Mouse (Mus musculus): ENCODE measurements around the gene Slc17a8. TPM values are rescaled to one million over a fixed set of nuclear protein-coding genes. Genes with fewer than 3 reads are reported as not detected.

The Slc17a8 gene
- total and polyA plus RNA-seq, 3 experiments, result not detected

DNA sequence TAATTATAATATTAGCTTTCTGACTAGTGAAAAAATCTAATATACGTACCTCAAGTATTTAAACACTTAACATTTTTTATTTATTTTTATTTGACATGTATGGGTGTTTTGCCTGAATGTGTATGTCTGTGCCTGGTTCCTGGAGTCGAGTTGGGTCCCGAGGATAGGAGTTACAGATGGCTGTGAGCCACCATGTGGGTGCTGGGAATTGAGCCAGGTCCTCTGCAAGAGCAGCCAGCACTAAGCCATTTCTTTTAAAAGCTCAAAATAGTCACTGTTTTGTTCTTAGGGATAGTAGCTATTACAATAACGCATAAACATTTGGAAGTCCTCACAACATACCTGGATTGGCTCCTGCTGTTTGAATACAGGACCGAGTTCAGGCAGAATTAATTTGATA, 35.3 kb upstream of the Slc17a8 start:
- peaks cover 0 to 24% of the 10 kb centered on the region in 2 experiments; a peak in 2 of 4 replicates for H3K36me3 ChIP-seq (ENCODE audit: control insufficient read depth in 1 of 2, insufficient read depth in 2 of 2, low read length in 2 of 2)

GRCm38 (mm10) chr10:89652912-89653311, 31.9 kb upstream of the Slc17a8 start:
- TF ChIP-seq ZC3H11A (IDR thresholded peaks at IDR 0.05; ENCODE audit: low read depth, low read length) (no peak), BHLHE40 (IDR thresholded peaks at IDR 0.05; ENCODE audit: borderline replicate concordance, low read depth, low read length) (no peak), TCF12 (IDR thresholded peaks at IDR 0.05; ENCODE audit: low read depth, low read length) (no peak), POLR2AphosphoS2 (IDR thresholded peaks at IDR 0.05; ENCODE audit: low read length) (no peak), MEF2A (IDR thresholded peaks at IDR 0.05; ENCODE audit: extremely low read depth, insufficient replicate concordance, low read depth, low read length, poor library complexity, severe bottlenecking) (no peak), EP300 (IDR thresholded peaks at IDR 0.05; ENCODE audit: low read depth in 1 of 2, low read length in 2 of 2) (no peak), ETS1 (IDR thresholded peaks at IDR 0.05; ENCODE audit: low read depth, low read length) (no peak), HCFC1 (IDR thresholded peaks at IDR 0.05; ENCODE audit: low read depth, low read length) (no peak), ELF1 (IDR thresholded peaks at IDR 0.05; ENCODE audit: low read depth, low read length) (no peak), NRF1 (IDR thresholded peaks at IDR 0.05; ENCODE audit: insufficient read depth, low read depth, low read length, poor library complexity, severe bottlenecking) (no peak), NELFE (IDR thresholded peaks at IDR 0.05; ENCODE audit: low read depth, low read length) (no peak), RCOR1 (IDR thresholded peaks at IDR 0.05; ENCODE audit: low read depth, low read length) (no peak), TAL1 (IDR thresholded peaks at IDR 0.05; ENCODE audit: low read length) (no peak), GABPA (IDR thresholded peaks at IDR 0.05; ENCODE audit: low read depth, low read length) (no peak), GATA1 (IDR thresholded peaks at IDR 0.05; ENCODE audit: low read depth, low read length) (no peak), UBTF (IDR thresholded peaks at IDR 0.05; ENCODE audit: borderline replicate concordance, insufficient read depth, low read depth, low read length) (no peak), CTCF (IDR thresholded peaks at IDR 0.05 in 2 of 3, conservative IDR thresholded peaks at IDR 0.05 in 1 of 3; ENCODE audit: control insufficient read depth in 1 of 3, insufficient read depth in 1 of 3, low read depth in 2 of 3, low read length in 3 of 3, poor library complexity in 1 of 3, severe bottlenecking in 1 of 3) (no peak), JUND (IDR thresholded peaks at IDR 0.05; ENCODE audit: low read depth, low read length) (no peak)
- peaks cover 0 to 20% of the 10 kb centered on the region in 2 experiments; a peak in 2 of 4 replicates for H3K36me3 ChIP-seq (ENCODE audit: control insufficient read depth in 1 of 2, insufficient read depth in 2 of 2, low read length in 2 of 2)

More for the DNA sequence above, 35.3 kb upstream of the Slc17a8 start:
- Histone ChIP-seq H3K27me3 (ENCODE audit: control insufficient read depth in 1 of 2, insufficient read depth in 2 of 2, low read length in 2 of 2) (no peaks in the 10 kb centered on the region), H3K79me2 (ENCODE audit: control insufficient read depth, insufficient read depth, low read length, poor library complexity) (no peaks in the 10 kb centered on the region), H3K4me3 (ENCODE audit: control insufficient read depth in 1 of 2, insufficient read depth in 1 of 2, low read depth in 2 of 2, low read length in 2 of 2) (no peak overlapping the region), H3K27ac (ENCODE audit: control insufficient read depth, low read depth, low read length) (no peak overlapping the region), H3K9ac (ENCODE audit: control insufficient read depth, low read depth, low read length, poor library complexity, severe bottlenecking) (no peak overlapping the region), H3K4me1 (ENCODE audit: control insufficient read depth in 1 of 2, insufficient read depth in 2 of 2, low read length in 2 of 2) (no peaks in the 10 kb centered on the region), H3K9me3 (replicated peaks; ENCODE audit: insufficient read depth, low read length) (no peaks in the 10 kb centered on the region)
- no peak for DNase-seq (ENCODE audit: low read depth, low spot score)
- TF ChIP-seq ZKSCAN1 (IDR thresholded peaks at IDR 0.05; ENCODE audit: low read depth, low read length) (no peak), RAD21 (IDR thresholded peaks at IDR 0.05; ENCODE audit: low read depth, low read length) (no peak), ELF1 (IDR thresholded peaks at IDR 0.05; ENCODE audit: low read depth, low read length) (no peak), TAL1 (IDR thresholded peaks at IDR 0.05; ENCODE audit: low read length) (no peak), TBP (IDR thresholded peaks at IDR 0.05; ENCODE audit: low read depth, low read length) (no peak), MYC (IDR thresholded peaks at IDR 0.05; ENCODE audit: low read depth, low read length) (no peak), MYB (IDR thresholded peaks at IDR 0.05; ENCODE audit: low read depth, low read length) (no peak), POLR2AphosphoS2 (IDR thresholded peaks at IDR 0.05; ENCODE audit: low read length) (no peak), MAFK (IDR thresholded peaks at IDR 0.05; ENCODE audit: borderline replicate concordance, low read depth, low read length) (no peak)

More at GRCm38 (mm10) chr10:89652912-89653311, 31.9 kb upstream of the Slc17a8 start:
- Histone ChIP-seq H3K79me2 (ENCODE audit: control insufficient read depth, insufficient read depth, low read length, poor library complexity) (no peaks in the 10 kb centered on the region), H3K27ac (ENCODE audit: control insufficient read depth, low read depth, low read length) (no peak overlapping the region), H3K9me3 (replicated peaks; ENCODE audit: insufficient read depth, low read length) (no peaks in the 10 kb centered on the region), H3K4me3 (ENCODE audit: control insufficient read depth in 1 of 2, insufficient read depth in 1 of 2, low read depth in 2 of 2, low read length in 2 of 2) (no peak overlapping the region), H3K9ac (ENCODE audit: control insufficient read depth, low read depth, low read length, poor library complexity, severe bottlenecking) (no peak overlapping the region), H3K27me3 (ENCODE audit: control insufficient read depth in 1 of 2, insufficient read depth in 2 of 2, low read length in 2 of 2) (no peaks in the 10 kb centered on the region), H3K4me1 (ENCODE audit: control insufficient read depth in 1 of 2, insufficient read depth in 2 of 2, low read length in 2 of 2) (no peaks in the 10 kb centered on the region)
- no peak for DNase-seq (ENCODE audit: low read depth, low spot score)
